Mouse (Mus musculus) bone marrow, adult 2 months (tissue): ENCODE data around the gene Apbb2.

Experiments used
- CTCF ChIP-seq: fragments of 200-500 bp; IDR thresholded peaks from 2 replicates; pipeline ENCODE4 v1.5.1; 2011; ENCODE audit warnings: low read length, control low read depth; ENCODE audit not compliant: control insufficient read depth, insufficient read depth
- POLR2A ChIP-seq: fragments of 200-500 bp; IDR thresholded peaks from 2 replicates; pipeline ENCODE4 v1.6.1; 2011; ENCODE audit warnings: low read depth, mild to moderate bottlenecking, control low read depth, low read length, borderline replicate concordance; ENCODE audit not compliant: control insufficient read depth

DNA sequence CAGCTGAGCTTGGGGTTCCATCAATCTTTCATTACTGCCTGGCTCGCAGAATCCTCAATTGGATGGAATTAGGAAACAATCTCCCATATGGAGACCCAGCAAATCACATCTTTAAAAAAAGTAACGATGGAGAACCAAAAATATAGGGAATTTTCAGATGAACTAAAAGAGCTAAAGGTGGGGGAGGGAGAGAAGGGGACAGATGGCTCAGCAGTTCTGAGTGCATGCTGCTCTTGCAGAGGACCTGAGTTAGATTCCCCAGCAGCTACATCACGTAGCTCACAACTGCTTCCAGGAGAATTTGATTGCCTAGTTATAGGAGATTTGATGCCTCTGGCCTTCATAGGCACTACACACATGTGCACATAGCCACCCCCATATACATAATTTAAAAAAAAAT is 263.4 kb downstream of the Apbb2 start:
- TF ChIP-seq CTCF (no peak), POLR2A (no peak)
